Mouse (Mus musculus) A20 (cell line): ENCODE measurements around the gene Mitf.
A peak's percentile ranks its signal among the peaks of the same experiment; 100 is the strongest.

ENCODE experiments used
- DNase-seq: peaks from one replicate; pipeline ENCODE4 v3.0.0-alpha.2; 2011; ENCODE audit warnings: low read depth, low spot score

Mitf gene

DNA sequence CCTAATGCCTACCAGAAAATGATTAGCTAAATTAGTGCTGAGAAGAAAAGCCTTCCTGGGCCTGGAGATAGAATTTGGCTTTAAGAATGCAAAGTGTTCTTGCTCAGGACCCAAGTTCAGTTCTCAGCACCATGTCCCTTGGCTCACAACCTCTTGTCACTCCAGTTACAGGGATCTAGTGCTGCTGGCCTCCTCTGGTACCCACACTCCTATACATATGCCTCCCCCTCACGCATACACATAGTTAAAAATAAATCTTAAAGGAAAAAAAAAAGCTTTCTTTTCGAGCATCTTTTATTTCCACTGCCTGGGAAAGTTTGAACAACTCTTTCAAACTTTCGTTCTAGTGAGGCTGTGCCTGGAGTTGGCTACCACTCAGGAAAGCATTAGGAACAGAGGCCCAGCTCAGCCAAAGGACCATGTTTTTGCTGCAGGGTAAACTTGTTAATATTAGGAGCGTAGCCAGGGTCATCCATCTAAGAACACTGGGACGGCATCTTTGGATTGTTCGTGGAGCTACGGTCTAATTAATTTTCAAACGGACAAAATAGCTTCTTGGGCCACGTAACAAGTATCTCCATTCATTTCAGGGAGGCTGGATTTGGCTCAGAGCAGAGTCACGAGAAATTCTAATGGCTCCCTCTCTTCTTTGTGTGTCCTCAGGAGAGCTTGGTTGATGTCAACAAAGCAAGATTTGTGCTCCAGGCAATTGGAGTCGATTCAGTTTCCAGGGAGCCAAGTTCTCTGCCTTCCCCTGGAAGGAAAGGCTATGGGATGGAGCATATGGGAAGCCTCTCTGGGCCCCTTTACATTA, 239.7 kb downstream of the Mitf start:
- no peak for DNase-seq

DNA sequence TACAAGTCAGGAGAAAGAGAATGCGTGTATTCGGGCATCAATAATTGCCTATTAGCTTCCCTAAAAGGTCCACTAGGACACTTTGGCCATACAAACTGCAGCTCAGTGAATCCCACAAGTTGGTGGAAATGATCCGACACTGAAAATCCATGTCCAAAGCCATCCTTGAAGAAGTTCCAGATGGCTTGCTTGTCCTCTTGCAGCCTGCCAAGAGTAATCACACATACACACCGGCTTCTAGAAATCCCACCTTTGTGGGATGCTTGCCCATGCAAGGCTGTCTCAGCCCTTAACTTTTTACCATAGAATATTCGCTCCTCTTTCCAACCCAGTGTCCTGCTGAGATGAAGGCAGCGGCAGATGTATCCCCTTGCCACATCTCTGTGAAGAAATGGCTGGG, 240.9 kb downstream of the Mitf start:
- no peak for DNase-seq

DNA sequence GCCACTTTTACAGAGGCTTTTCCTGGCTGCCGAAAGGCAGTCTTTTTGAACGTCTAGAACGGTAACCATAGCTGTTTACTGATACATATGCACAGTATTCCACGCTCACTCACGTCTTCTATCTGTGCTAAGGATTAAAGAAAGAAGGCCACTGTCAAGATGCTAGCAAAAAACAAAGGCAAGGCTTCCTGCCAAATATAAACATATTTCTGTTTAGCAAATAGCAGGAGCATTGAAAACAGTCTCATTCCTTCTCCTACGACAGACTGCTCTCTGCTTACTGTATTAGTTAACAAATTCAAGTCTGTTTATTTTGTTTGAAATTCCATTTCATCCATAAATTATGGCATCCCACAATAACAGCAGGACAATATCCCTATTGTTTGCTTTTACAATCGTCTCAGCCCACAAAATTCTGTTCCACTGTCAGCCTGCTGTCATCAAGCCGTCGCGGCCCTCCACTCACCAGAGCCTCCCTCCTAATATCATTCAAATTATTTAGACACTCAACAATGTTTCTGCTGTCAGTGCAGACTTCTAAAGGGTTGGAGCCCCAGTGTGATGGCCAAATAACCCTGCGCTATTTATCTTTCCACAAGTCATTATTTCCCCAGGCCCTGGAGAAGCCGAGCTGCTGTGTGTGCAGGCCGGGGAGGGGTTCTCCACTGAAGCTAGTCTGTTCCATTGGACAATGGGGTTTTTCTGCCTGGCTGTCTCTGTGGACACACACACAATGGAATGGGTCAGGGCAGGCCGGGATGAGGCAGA, 242.0 kb downstream of the Mitf start:
- no peak for DNase-seq

DNA sequence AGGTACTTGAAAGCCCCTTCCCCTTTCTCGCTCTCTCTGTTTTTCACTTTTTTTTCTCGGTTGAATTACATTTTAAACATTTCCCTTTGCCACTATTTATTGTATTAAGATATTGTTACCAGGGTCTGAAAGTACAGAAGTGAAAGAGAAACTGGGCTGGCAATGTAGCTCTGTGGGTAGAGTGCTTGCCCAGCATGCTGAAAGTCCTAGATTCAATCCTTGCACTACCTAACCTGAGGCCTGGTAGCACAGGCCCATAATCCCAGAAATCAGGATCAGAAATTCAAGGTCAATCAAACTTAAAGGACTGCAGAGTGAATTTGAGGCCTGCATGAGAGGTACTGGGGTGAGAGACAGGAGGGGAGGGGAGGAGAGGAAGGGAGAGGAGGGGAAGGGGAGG, 242.7 kb downstream of the Mitf start:
- DNase-seq, result no peak

DNA sequence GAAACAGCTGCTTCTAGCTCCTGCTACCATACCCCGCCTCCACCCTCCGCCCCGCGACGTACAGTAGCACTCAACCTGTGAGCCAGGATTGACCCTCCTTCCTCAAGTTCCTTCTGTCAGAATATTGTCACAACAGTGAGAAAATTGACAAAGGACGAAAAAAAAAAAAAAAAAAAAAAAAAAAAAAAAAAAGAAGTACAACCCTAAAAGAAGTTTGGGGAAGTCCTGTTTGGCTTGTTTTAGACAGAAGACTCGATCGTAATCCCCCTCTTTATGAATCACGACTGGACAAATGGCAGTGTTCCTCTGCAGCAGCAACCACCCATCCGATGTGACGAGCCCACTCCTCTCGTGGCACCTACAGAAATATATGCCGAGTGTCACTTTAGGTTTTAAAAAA, 255.0 kb downstream of the Mitf start:
- no peak for DNase-seq

DNA sequence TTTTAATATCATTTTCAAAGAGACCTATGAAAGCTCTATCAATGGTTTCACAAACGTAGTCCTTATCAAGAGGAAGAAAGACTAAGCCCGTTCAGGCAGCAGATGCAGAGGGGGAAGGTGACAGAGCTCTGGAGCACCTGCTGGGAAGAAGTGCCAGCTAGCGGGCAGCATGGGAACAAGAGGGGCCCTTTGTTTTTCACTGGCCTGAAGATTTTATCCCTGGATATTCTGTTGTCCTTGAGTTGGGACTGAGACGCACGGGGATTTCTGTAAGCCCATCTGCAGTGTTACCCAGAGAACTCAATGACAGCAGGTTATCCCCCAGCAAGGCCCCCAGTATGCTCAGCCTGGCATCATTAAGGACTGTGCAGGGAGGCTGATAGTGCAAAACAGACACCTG, 258.1 kb downstream of the Mitf start:
- DNase-seq, result no peak

DNA sequence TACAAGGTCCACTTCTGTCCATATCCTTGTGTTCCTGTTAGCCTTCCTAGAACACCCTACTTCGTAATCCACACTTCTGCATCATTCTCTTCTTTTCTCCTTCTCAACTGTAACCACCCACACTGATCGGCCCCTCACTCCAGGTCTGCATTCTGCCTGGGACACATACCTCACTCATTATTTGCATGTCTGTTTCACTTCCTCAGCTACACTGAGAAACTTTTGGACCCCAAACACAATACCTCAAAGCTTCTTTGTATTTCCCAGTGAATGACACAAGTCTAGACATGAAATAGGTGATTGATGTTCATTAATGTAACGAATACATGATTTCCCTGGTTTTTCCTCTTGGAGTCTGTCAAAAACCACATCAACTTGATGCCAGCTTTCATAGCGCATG, 259.6 kb downstream of the Mitf start:
- peak; percentile 5 for DNase-seq
